Mouse (Mus musculus) limb, embryonic 14.5 days (tissue): ENCODE results near the gene Mst1r. TPM values are rescaled to one million over a fixed set of nuclear protein-coding genes. Genes with fewer than 3 reads are reported as not detected.

Experiments
- ATAC-seq: fragments of 200-750 bp; cut with Nextera tagmentation; 2 replicates; pipeline ENCODE4 v1.8.0; 2017; ENCODE audit warnings: low read depth, moderate number of reproducible peaks, moderate TSS enrichment; ENCODE audit not compliant: low FRiP score
- DNase-seq: peaks from one replicate; pipeline ENCODE4 v3.0.0-alpha.2; 2015; ENCODE audit warnings: low spot score
- H3K27ac ChIP-seq: fragments of 300-500 bp; sonication (generic); replicated peaks from 2 replicates; pipeline ENCODE4 v1.5.1; 2014; ENCODE audit warnings: low read depth, mild to moderate bottlenecking, low read length, moderate library complexity, mixed read lengths
- H3K27me3 ChIP-seq: fragments of 300-500 bp; sonication (generic); 2 replicates; pipeline ENCODE4 v1.6.1; 2014; ENCODE audit warnings: low read length, mixed read lengths; ENCODE audit not compliant: control insufficient read depth, insufficient read depth
- H3K36me3 ChIP-seq: fragments of 300-500 bp; sonication (generic); 2 replicates; pipeline ENCODE4 v1.6.1; 2014; ENCODE audit warnings: mild to moderate bottlenecking, low read length, moderate library complexity, mixed read lengths; ENCODE audit not compliant: control insufficient read depth, insufficient read depth
- H3K4me1 ChIP-seq: fragments of 300-500 bp; sonication (generic); 2 replicates; pipeline ENCODE4 v1.6.1; 2014; ENCODE audit warnings: antibody characterized with exemption, low read length, mixed read lengths; ENCODE audit not compliant: control insufficient read depth, insufficient read depth
- H3K4me2 ChIP-seq: fragments of 300-500 bp; sonication (generic); replicated peaks from 2 replicates; pipeline ENCODE4 v1.6.1; 2014; ENCODE audit warnings: low read depth, mild to moderate bottlenecking, low read length, moderate library complexity; ENCODE audit not compliant: severe bottlenecking
- H3K4me3 ChIP-seq: fragments of 300-500 bp; sonication (generic); replicated peaks from 2 replicates; pipeline ENCODE4 v1.5.1; 2014; ENCODE audit warnings: low read length
- H3K9ac ChIP-seq: fragments of 300-500 bp; sonication (generic); 2 replicates; pipeline ENCODE4 v1.6.1; 2014; ENCODE audit warnings: mild to moderate bottlenecking, low read depth, low read length, moderate library complexity; ENCODE audit not compliant: severe bottlenecking
- H3K9me3 ChIP-seq: fragments of 300-500 bp; sonication (generic); 2 replicates; pipeline ENCODE4 v1.6.1; 2016; ENCODE audit warnings: low read length; ENCODE audit not compliant: control insufficient read depth
- POLR2A ChIP-seq: fragments of 200-500 bp; IDR thresholded peaks from 2 replicates; pipeline ENCODE4 v1.8.0; 2012; ENCODE audit warnings: inconsistent platforms, mild to moderate bottlenecking, moderate library complexity, borderline replicate concordance; ENCODE audit not compliant: insufficient read depth, insufficient read length; ENCODE audit errors: extremely low read depth
- WGBS: fragments of 180-500 bp; shearing (Covaris S2); extraction: QIAGEN DNeasy Blood & Tissue Kit; methylation state at CpG from one replicate; pipeline ENCODE4 v1.1.7; 2014; 5-methylcytosine and 5-hydroxymethylcytosine counted together
- polyA plus RNA-seq, 2 experiments: library from polyadenylated mRNA; depleted of rRNA in 1 of 2; stranded (reverse) in 1 of 2; unstranded in 1 of 2; fragments of >200 nt; fragmentation: Nextera tagmentation in 1 of 2; extraction: Ambion mirVana in 1 of 2; gene quantifications; 2 replicates each; pipeline versions ENCODE4 v1.2.1 to v1.2.3; 2012 to 2014

Mst1r gene
- polyA plus RNA-seq, 2 experiments = 1.4 to 14.1 TPM

- Histone ChIP-seq H3K27me3 (no peaks in the 10 kb centered on the region), H3K9me3 (no peaks in the 10 kb centered on the region), H3K4me2 (no peak overlapping the region), H3K4me1 (no peaks in the 10 kb centered on the region), H3K27ac (no peak overlapping the region), H3K36me3 (peaks cover 26% of the 10 kb centered on the region), H3K4me3 (no peak overlapping the region), H3K9ac (no peak overlapping the region)
- ATAC-seq = no peak
- DNase-seq = no peak
- WGBS = 90% methylated on average over 9 of the region's 9 CpGs
- no peak for TF ChIP-seq POLR2A
Measured at GRCm38 (mm10) chr9:107962916-107963315, 56.2 kb downstream of the Mst1r start.

GRCm38 (mm10) chr9:107963700-107964099 lies 57.0 kb downstream of the Mst1r start:
- Histone ChIP-seq H3K9me3 (no peaks in the 10 kb centered on the region), H3K27me3 (no peaks in the 10 kb centered on the region), H3K36me3 (peaks cover 30% of the 10 kb centered on the region), H3K4me2 (no peak overlapping the region), H3K4me3 (no peak overlapping the region), H3K9ac (no peak overlapping the region), H3K4me1 (no peaks in the 10 kb centered on the region), H3K27ac (no peak overlapping the region)
- DNase-seq (peak; percentile 94), ATAC-seq (peak; percentile 77; the same call in 1 of the 2 replicates)
- 19% methylated on average over 5 of the region's 5 CpGs for WGBS
- TF ChIP-seq POLR2A = 0 out of 2 replicates have a peak, but pooled peaks have one; percentile 30

GRCm38 (mm10) chr9:107964681-107965080 lies 58.0 kb downstream of the Mst1r start:
- no peak overlapping the region for H3K4me3 ChIP-seq
- H3K9ac ChIP-seq = no peak overlapping the region
- 91% methylated on average over 9 of the region's 9 CpGs for WGBS
- H3K27ac ChIP-seq = no peak overlapping the region
- TF ChIP-seq POLR2A = no peak
- no peak for DNase-seq
- ATAC-seq = no peak
- peaks cover 32% of the 10 kb centered on the region for H3K36me3 ChIP-seq
- no peaks in the 10 kb centered on the region for H3K27me3 ChIP-seq
- no peaks in the 10 kb centered on the region for H3K4me1 ChIP-seq
- no peaks in the 10 kb centered on the region for H3K9me3 ChIP-seq
- H3K4me2 ChIP-seq = no peak overlapping the region

- H3K4me3 ChIP-seq = no peak overlapping the region
- H3K36me3 ChIP-seq = peaks cover 26% of the 10 kb centered on the region
- TF ChIP-seq POLR2A = no peak
- no peak overlapping the region for H3K9ac ChIP-seq
- ATAC-seq = no peak
- H3K9me3 ChIP-seq = no peaks in the 10 kb centered on the region
- H3K4me1 ChIP-seq = no peaks in the 10 kb centered on the region
- H3K27ac ChIP-seq = no peak overlapping the region
- H3K27me3 ChIP-seq = no peaks in the 10 kb centered on the region
- no peak overlapping the region for H3K4me2 ChIP-seq
- no peak for DNase-seq
- 85% methylated on average over 10 of the region's 10 CpGs for WGBS
Measured at GRCm38 (mm10) chr9:107966676-107967075, 60.0 kb downstream of the Mst1r start.

GRCm38 (mm10) chr9:107967437-107967836 lies 60.8 kb downstream of the Mst1r start:
- Histone ChIP-seq H3K27ac (no peak overlapping the region), H3K9ac (no peak overlapping the region), H3K4me3 (no peak overlapping the region), H3K36me3 (peaks cover 23% of the 10 kb centered on the region), H3K27me3 (no peaks in the 10 kb centered on the region), H3K9me3 (no peaks in the 10 kb centered on the region), H3K4me1 (no peaks in the 10 kb centered on the region), H3K4me2 (no peak overlapping the region)
- DNase-seq (no peak), ATAC-seq (no peak)
- WGBS = 82% methylated on average over 6 of the region's 6 CpGs
- TF ChIP-seq POLR2A = no peak

GRCm38 (mm10) chr9:107968531-107968930 lies 61.9 kb downstream of the Mst1r start:
- no peak overlapping the region for H3K9ac ChIP-seq
- H3K4me2 ChIP-seq = no peak overlapping the region
- no peak for DNase-seq
- no peaks in the 10 kb centered on the region for H3K9me3 ChIP-seq
- no peaks in the 10 kb centered on the region for H3K27me3 ChIP-seq
- TF ChIP-seq POLR2A = no peak
- H3K27ac ChIP-seq = no peak overlapping the region
- no peaks in the 10 kb centered on the region for H3K4me1 ChIP-seq
- no peak overlapping the region for H3K4me3 ChIP-seq
- H3K36me3 ChIP-seq = peaks cover 21% of the 10 kb centered on the region
- WGBS = 92% methylated on average over 7 of the region's 7 CpGs
- ATAC-seq = no peak

Other genes starting within 250 kb of the Mst1r start
- 22.4 and 31.8 TPM in 2 replicates for gene Slc38a3, start 237.3 kb upstream of the Mst1r start, polyA plus RNA-seq (2012; rRNA removed)
- 3.7 and 6.0 TPM in 2 replicates for gene Slc38a3, start 237.3 kb upstream of the Mst1r start, polyA plus RNA-seq (2014; fragmentation: Nextera tagmentation; extraction: Ambion mirVana)
- 0.28 and 0.44 TPM in 2 replicates for gene Gnat1, start 227.2 kb upstream of the Mst1r start, polyA plus RNA-seq (2012; rRNA removed)
- 0.55 and 0.57 TPM in 2 replicates for gene Gnat1, start 227.2 kb upstream of the Mst1r start, polyA plus RNA-seq (2014; fragmentation: Nextera tagmentation; extraction: Ambion mirVana)
- gene Sema3f, start 196.4 kb upstream of the Mst1r start, polyA plus RNA-seq (2012; rRNA removed) = 228 and 332 TPM in 2 replicates
- gene Sema3f, start 196.4 kb upstream of the Mst1r start, polyA plus RNA-seq (2014; fragmentation: Nextera tagmentation; extraction: Ambion mirVana) = 48.8 and 55.6 TPM in 2 replicates
- 185 and 196 TPM in 2 replicates for gene Rbm5, start 135.9 kb upstream of the Mst1r start, polyA plus RNA-seq (2012; rRNA removed)
- 163 and 181 TPM in 2 replicates for gene Rbm5, start 135.9 kb upstream of the Mst1r start, polyA plus RNA-seq (2014; fragmentation: Nextera tagmentation; extraction: Ambion mirVana)
- 49.9 and 68.2 TPM in 2 replicates for gene Rbm6, start 33.6 kb upstream of the Mst1r start, polyA plus RNA-seq (2012; rRNA removed)
- gene Rbm6, start 33.6 kb upstream of the Mst1r start, polyA plus RNA-seq (2014; fragmentation: Nextera tagmentation; extraction: Ambion mirVana) = 56.1 and 63.0 TPM in 2 replicates
- 20.0 and 24.1 TPM in 2 replicates for gene Mon1a, start 18.7 kb upstream of the Mst1r start, polyA plus RNA-seq (2012; rRNA removed)
- 12.3 and 15.3 TPM in 2 replicates for gene Mon1a, start 18.7 kb upstream of the Mst1r start, polyA plus RNA-seq (2014; fragmentation: Nextera tagmentation; extraction: Ambion mirVana)
- gene Actl11, start 21.6 kb downstream of the Mst1r start, polyA plus RNA-seq (2012; rRNA removed) = 0.03 TPM in 1 of 2 replicates, not detected in the other
- gene Actl11, start 21.6 kb downstream of the Mst1r start, polyA plus RNA-seq (2014; fragmentation: Nextera tagmentation; extraction: Ambion mirVana) = not detected in 2 replicates
- gene Camkv, start 28.8 kb downstream of the Mst1r start, polyA plus RNA-seq (2012; rRNA removed) = 14.2 and 16.7 TPM in 2 replicates
- 3.5 and 4.5 TPM in 2 replicates for gene Camkv, start 28.8 kb downstream of the Mst1r start, polyA plus RNA-seq (2014; fragmentation: Nextera tagmentation; extraction: Ambion mirVana)
- 10.5 and 14.3 TPM in 2 replicates for gene Traip, start 43.3 kb downstream of the Mst1r start, polyA plus RNA-seq (2012; rRNA removed)
- 18.6 and 22.5 TPM in 2 replicates for gene Traip, start 43.3 kb downstream of the Mst1r start, polyA plus RNA-seq (2014; fragmentation: Nextera tagmentation; extraction: Ambion mirVana)
- gene Uba7, start 68.6 kb downstream of the Mst1r start, polyA plus RNA-seq (2012; rRNA removed) = 28.2 and 33.6 TPM in 2 replicates
- 32.2 and 33.4 TPM in 2 replicates for gene Uba7, start 68.6 kb downstream of the Mst1r start, polyA plus RNA-seq (2014; fragmentation: Nextera tagmentation; extraction: Ambion mirVana)
- 16.7 and 19.6 TPM in 2 replicates for gene Gm20661, start 76.2 kb downstream of the Mst1r start, polyA plus RNA-seq (2012; rRNA removed)
- gene Gm20661, start 76.2 kb downstream of the Mst1r start, polyA plus RNA-seq (2014; fragmentation: Nextera tagmentation; extraction: Ambion mirVana) = 7.9 and 8.2 TPM in 2 replicates
- 79.6 and 84.6 TPM in 2 replicates for gene Inka1, start 79.0 kb downstream of the Mst1r start, polyA plus RNA-seq (2012; rRNA removed)
- gene Inka1, start 79.0 kb downstream of the Mst1r start, polyA plus RNA-seq (2014; fragmentation: Nextera tagmentation; extraction: Ambion mirVana) = 112 and 118 TPM in 2 replicates
- 63.3 and 98.3 TPM in 2 replicates for gene Cdhr4, start 85.6 kb downstream of the Mst1r start, polyA plus RNA-seq (2012; rRNA removed)
- gene Cdhr4, start 85.6 kb downstream of the Mst1r start, polyA plus RNA-seq (2014; fragmentation: Nextera tagmentation; extraction: Ambion mirVana) = 13.0 and 20.6 TPM in 2 replicates
- gene Gm20662, start 89.5 kb downstream of the Mst1r start, polyA plus RNA-seq (2012; rRNA removed) = 6.8 and 12.4 TPM in 2 replicates
- gene Gm20662, start 89.5 kb downstream of the Mst1r start, polyA plus RNA-seq (2014; fragmentation: Nextera tagmentation; extraction: Ambion mirVana) = 0.66 and 0.76 TPM in 2 replicates
- gene Ip6k1, start 95.6 kb downstream of the Mst1r start, polyA plus RNA-seq (2012; rRNA removed) = 83.3 and 105 TPM in 2 replicates
- gene Ip6k1, start 95.6 kb downstream of the Mst1r start, polyA plus RNA-seq (2014; fragmentation: Nextera tagmentation; extraction: Ambion mirVana) = 34.6 and 40.4 TPM in 2 replicates
- gene Gmppb, start 142.4 kb downstream of the Mst1r start, polyA plus RNA-seq (2012; rRNA removed) = 30.4 and 32.1 TPM in 2 replicates
- gene Gmppb, start 142.4 kb downstream of the Mst1r start, polyA plus RNA-seq (2014; fragmentation: Nextera tagmentation; extraction: Ambion mirVana) = 37.4 and 41.3 TPM in 2 replicates
- gene Amigo3, start 146.3 kb downstream of the Mst1r start, polyA plus RNA-seq (2012; rRNA removed) = 5.0 and 6.8 TPM in 2 replicates
- 4.7 and 4.8 TPM in 2 replicates for gene Amigo3, start 146.3 kb downstream of the Mst1r start, polyA plus RNA-seq (2014; fragmentation: Nextera tagmentation; extraction: Ambion mirVana)
- 0.93 and 1.1 TPM in 2 replicates for gene Mst1, start 173.6 kb downstream of the Mst1r start, polyA plus RNA-seq (2012; rRNA removed)
- gene Mst1, start 173.6 kb downstream of the Mst1r start, polyA plus RNA-seq (2014; fragmentation: Nextera tagmentation; extraction: Ambion mirVana) = 1.3 and 1.6 TPM in 2 replicates
- 67.9 and 89.0 TPM in 2 replicates for gene Rnf123, start 176.5 kb downstream of the Mst1r start, polyA plus RNA-seq (2012; rRNA removed)
- gene Rnf123, start 176.5 kb downstream of the Mst1r start, polyA plus RNA-seq (2014; fragmentation: Nextera tagmentation; extraction: Ambion mirVana) = 32.4 and 33.0 TPM in 2 replicates
- 55.6 and 64.6 TPM in 2 replicates for gene Apeh, start 187.7 kb downstream of the Mst1r start, polyA plus RNA-seq (2012; rRNA removed)
- 38.6 and 41.3 TPM in 2 replicates for gene Apeh, start 187.7 kb downstream of the Mst1r start, polyA plus RNA-seq (2014; fragmentation: Nextera tagmentation; extraction: Ambion mirVana)